Mouse (Mus musculus): ENCODE results near the gene Ppp1r12a.

Ppp1r12a gene

GRCm38 (mm10) chr10:108291688-108292471 lies 129.9 kb downstream of the Ppp1r12a start:
- no peak for DNase-seq (ENCODE audit: low spot score)

- no peak for DNase-seq (ENCODE audit: low spot score)
Measured at GRCm38 (mm10) chr10:108292651-108293050, 130.7 kb downstream of the Ppp1r12a start.

GRCm38 (mm10) chr10:108293620-108294195 lies 131.7 kb downstream of the Ppp1r12a start:
- no peak for DNase-seq (ENCODE audit: low spot score)

GRCm38 (mm10) chr10:108294766-108295165 lies 132.8 kb downstream of the Ppp1r12a start:
- no peak for DNase-seq (ENCODE audit: low spot score)

- no peak for DNase-seq (ENCODE audit: low spot score)
Measured at GRCm38 (mm10) chr10:108296446-108296845, 134.5 kb downstream of the Ppp1r12a start.

GRCm38 (mm10) chr10:108298261-108298660 lies 136.3 kb downstream of the Ppp1r12a start:
- no peak for DNase-seq (ENCODE audit: low spot score)

GRCm38 (mm10) chr10:108298841-108299545 lies 137.0 kb downstream of the Ppp1r12a start:
- DNase-seq (ENCODE audit: low spot score) = no peak

- no peak for DNase-seq (ENCODE audit: low spot score)
Measured at GRCm38 (mm10) chr10:108299828-108300227, 137.8 kb downstream of the Ppp1r12a start.

- peak; percentile 49 for DNase-seq (ENCODE audit: low spot score)
Measured at GRCm38 (mm10) chr10:108300843-108301242, 138.8 kb downstream of the Ppp1r12a start.

GRCm38 (mm10) chr10:108307772-108308171 lies 145.8 kb downstream of the Ppp1r12a start:
- no peak for DNase-seq (ENCODE audit: low spot score)

GRCm38 (mm10) chr10:108310195-108310594 lies 148.2 kb downstream of the Ppp1r12a start:
- no peak for DNase-seq (ENCODE audit: low spot score)

GRCm38 (mm10) chr10:108311396-108311795 lies 149.4 kb downstream of the Ppp1r12a start:
- DNase-seq (ENCODE audit: low spot score) = no peak

GRCm38 (mm10) chr10:108313845-108314244 lies 151.9 kb downstream of the Ppp1r12a start:
- DNase-seq (ENCODE audit: low spot score) = no peak

GRCm38 (mm10) chr10:108314396-108314795 lies 152.4 kb downstream of the Ppp1r12a start:
- no peak for DNase-seq (ENCODE audit: low spot score)

GRCm38 (mm10) chr10:108315236-108315635 lies 153.2 kb downstream of the Ppp1r12a start:
- no peak for DNase-seq (ENCODE audit: low spot score)

- no peak for DNase-seq (ENCODE audit: low spot score)
Measured at GRCm38 (mm10) chr10:108328356-108328755, 166.4 kb downstream of the Ppp1r12a start.

GRCm38 (mm10) chr10:108328983-108329382 lies 167.0 kb downstream of the Ppp1r12a start:
- no peak for DNase-seq (ENCODE audit: low spot score)

- no peak for DNase-seq (ENCODE audit: low spot score)
Measured at GRCm38 (mm10) chr10:108329771-108330170, 167.8 kb downstream of the Ppp1r12a start.

- no peak for DNase-seq (ENCODE audit: low spot score)
Measured at GRCm38 (mm10) chr10:108330964-108331363, 169.0 kb downstream of the Ppp1r12a start.

GRCm38 (mm10) chr10:108331784-108332561 lies 170.0 kb downstream of the Ppp1r12a start, which contains the start of gene Pawr:
Gene Pawr (plus strand): TSS chr10:108332121.
- peak; percentile 51 for DNase-seq (ENCODE audit: low spot score)

GRCm38 (mm10) chr10:108332571-108333541 lies 170.9 kb downstream of the Ppp1r12a start:
- peak; percentile 16 for DNase-seq (ENCODE audit: low spot score)
